Mouse (Mus musculus): Measurements from ENCODE around the gene Ctsz. TPM values are rescaled to one million over a fixed set of nuclear protein-coding genes. Genes with fewer than 3 reads are reported as not detected.
A peak's percentile ranks its signal among the peaks of the same experiment; 100 is the strongest.

Gene Ctsz
- total and polyA plus RNA-seq, 3 experiments = 93.7 to 118 TPM; not detected in 1

GRCm38 (mm10) chr2:174436076-174436701 is 2.6 kb downstream of the Ctsz start:
- H3K27ac ChIP-seq (ENCODE audit: control insufficient read depth, low read depth, low read length) = no peak overlapping the region
- peaks cover 5 to 32% of the 10 kb centered on the region in 2 experiments; a peak in 3 of 4 replicates for H3K4me1 ChIP-seq (ENCODE audit: control insufficient read depth in 1 of 2, insufficient read depth in 2 of 2, low read length in 2 of 2)
- H3K9ac ChIP-seq (ENCODE audit: control insufficient read depth, low read depth, low read length, poor library complexity, severe bottlenecking) = no peak overlapping the region
- no peak for TF ChIP-seq ZNF384 (IDR thresholded peaks at IDR 0.05; ENCODE audit: low read depth, low read length)
- no peak for TF ChIP-seq ZMIZ1 (IDR thresholded peaks at IDR 0.05; ENCODE audit: low read depth, low read length)
- TF ChIP-seq GABPA (IDR thresholded peaks at IDR 0.05; ENCODE audit: low read depth, low read length) = no peak
- TF ChIP-seq ELF1 (IDR thresholded peaks at IDR 0.05; ENCODE audit: low read depth, low read length) = peak; percentile 18; the same call in 1 of the 2 replicates
- TF ChIP-seq TBP (IDR thresholded peaks at IDR 0.05; ENCODE audit: low read depth, low read length) = peak; percentile 83
- TF ChIP-seq TCF12 (IDR thresholded peaks at IDR 0.05; ENCODE audit: low read depth, low read length) = no peak
- TF ChIP-seq RCOR1 (IDR thresholded peaks at IDR 0.05; ENCODE audit: low read depth, low read length) = no peak
- H3K27me3 ChIP-seq (ENCODE audit: control insufficient read depth in 1 of 2, insufficient read depth in 2 of 2, low read length in 2 of 2) = no peaks in the 10 kb centered on the region
- peak; percentile 90 for DNase-seq (ENCODE audit: low read depth, low spot score)
- peaks cover 0 to 16% of the 10 kb centered on the region in 2 experiments; a peak in 2 of 4 replicates for H3K36me3 ChIP-seq (ENCODE audit: control insufficient read depth in 1 of 2, insufficient read depth in 2 of 2, low read length in 2 of 2)
- H3K9me3 ChIP-seq (replicated peaks; ENCODE audit: insufficient read depth, low read length) = no peaks in the 10 kb centered on the region
- H3K4me3 ChIP-seq (ENCODE audit: control insufficient read depth in 1 of 2, insufficient read depth in 1 of 2, low read depth in 2 of 2, low read length in 2 of 2) = no peak overlapping the region
- peaks cover 4% of the 10 kb centered on the region; the same call in 1 of the 2 replicates for H3K79me2 ChIP-seq (ENCODE audit: control insufficient read depth, insufficient read depth, low read length, poor library complexity)

GRCm38 (mm10) chr2:174434943-174435342 is 3.9 kb downstream of the Ctsz start:
- H3K79me2 ChIP-seq (ENCODE audit: control insufficient read depth, insufficient read depth, low read length, poor library complexity) = peaks cover 4% of the 10 kb centered on the region; the same call in 1 of the 2 replicates
- no peaks in the 10 kb centered on the region for H3K27me3 ChIP-seq (ENCODE audit: control insufficient read depth in 1 of 2, insufficient read depth in 2 of 2, low read length in 2 of 2)
- H3K9ac ChIP-seq (ENCODE audit: control insufficient read depth, low read depth, low read length, poor library complexity, severe bottlenecking) = no peak overlapping the region
- H3K4me1 ChIP-seq (ENCODE audit: control insufficient read depth in 1 of 2, insufficient read depth in 2 of 2, low read length in 2 of 2) = peaks cover 5 to 32% of the 10 kb centered on the region in 2 experiments; a peak in 3 of 4 replicates
- H3K27ac ChIP-seq (ENCODE audit: control insufficient read depth, low read depth, low read length) = no peak overlapping the region
- no peak for DNase-seq (ENCODE audit: low read depth, low spot score)
- peaks cover 0 to 16% of the 10 kb centered on the region in 2 experiments; a peak in 2 of 4 replicates for H3K36me3 ChIP-seq (ENCODE audit: control insufficient read depth in 1 of 2, insufficient read depth in 2 of 2, low read length in 2 of 2)
- no peaks in the 10 kb centered on the region for H3K9me3 ChIP-seq (replicated peaks; ENCODE audit: insufficient read depth, low read length)
- TF ChIP-seq MXI1 (IDR thresholded peaks at IDR 0.05; ENCODE audit: low read depth, low read length) (no peak), NELFE (IDR thresholded peaks at IDR 0.05; ENCODE audit: low read depth, low read length) (no peak), MYB (IDR thresholded peaks at IDR 0.05; ENCODE audit: low read depth, low read length) (no peak), TBP (IDR thresholded peaks at IDR 0.05; ENCODE audit: low read depth, low read length) (no peak), POLR2A (IDR thresholded peaks at IDR 0.05; ENCODE audit: control insufficient read depth in 1 of 2, insufficient read depth in 1 of 2, low read depth in 1 of 2, low read length in 2 of 2, poor library complexity in 1 of 2) (no peak), MEF2A (IDR thresholded peaks at IDR 0.05; ENCODE audit: extremely low read depth, insufficient replicate concordance, low read depth, low read length, poor library complexity, severe bottlenecking) (no peak), NRF1 (IDR thresholded peaks at IDR 0.05; ENCODE audit: insufficient read depth, low read depth, low read length, poor library complexity, severe bottlenecking) (no peak), E2F4 (IDR thresholded peaks at IDR 0.05; ENCODE audit: borderline replicate concordance, low read depth, low read length) (no peak)
- H3K4me3 ChIP-seq (ENCODE audit: control insufficient read depth in 1 of 2, insufficient read depth in 1 of 2, low read depth in 2 of 2, low read length in 2 of 2) = no peak overlapping the region

Data from MEL (cell line).